Mouse (Mus musculus) limb, embryonic 12.5 days (tissue): ENCODE measurements around the gene Mob2. TPM values are rescaled to one million over a fixed set of nuclear protein-coding genes. Genes with fewer than 3 reads are reported as not detected.

Experiments
- ATAC-seq: fragments of 200-750 bp; cut with Nextera tagmentation; 2 replicates; pipeline ENCODE4 v1.8.0; 2017; ENCODE audit warnings: low read depth, moderate TSS enrichment; ENCODE audit not compliant: insufficient number of reproducible peaks, insufficient read depth, low FRiP score, low TSS enrichment
- H3K27ac ChIP-seq: fragments of 300-500 bp; sonication (generic); 2 replicates; pipeline ENCODE4 v1.5.1; 2016; ENCODE audit warnings: mild to moderate bottlenecking, moderate library complexity
- H3K27me3 ChIP-seq: fragments of 300-500 bp; sonication (generic); 2 replicates; pipeline ENCODE4 v1.6.1; 2016; ENCODE audit warnings: mild to moderate bottlenecking, moderate library complexity
- H3K36me3 ChIP-seq: fragments of 300-500 bp; sonication (generic); 2 replicates; pipeline ENCODE4 v1.6.1; 2016; ENCODE audit warnings: mild to moderate bottlenecking, moderate library complexity
- H3K4me1 ChIP-seq: fragments of 300-500 bp; sonication (generic); replicated peaks from 2 replicates; pipeline ENCODE4 v1.6.1; 2016
- H3K4me2 ChIP-seq: fragments of 300-500 bp; sonication (generic); 2 replicates; pipeline ENCODE4 v1.6.1; 2016; ENCODE audit warnings: mild to moderate bottlenecking, moderate library complexity
- H3K4me3 ChIP-seq: fragments of 300-500 bp; sonication (generic); replicated peaks from 2 replicates; pipeline ENCODE4 v1.5.1; 2016; ENCODE audit warnings: mild to moderate bottlenecking
- H3K9ac ChIP-seq: fragments of 300-500 bp; sonication (generic); replicated peaks from 2 replicates; pipeline ENCODE4 v1.6.1; 2016; ENCODE audit warnings: mild to moderate bottlenecking, moderate library complexity
- H3K9me3 ChIP-seq: fragments of 300-500 bp; sonication (generic); 2 replicates; pipeline ENCODE4 v1.6.1; 2016; ENCODE audit warnings: mild to moderate bottlenecking, moderate library complexity
- WGBS: fragments of 180-500 bp; shearing (Covaris S2); methylation state at CpG from one replicate; pipeline ENCODE4 v1.1.7; 2016; 5-methylcytosine and 5-hydroxymethylcytosine counted together
- microRNA-seq: library from miRNA; unstranded; fragments of <30 nt; microRNA quantifications from one replicate; pipeline ENCODE4, GENCODE M21; 2017
- polyA plus RNA-seq: library from polyadenylated mRNA; unstranded; fragments of >200 nt; fragmentation: Nextera tagmentation; extraction: Ambion mirVana; gene quantifications from 2 replicates; pipeline ENCODE4 v1.2.1, GENCODE M21; 2016

Mob2 gene
- polyA plus RNA-seq, 1 experiment from 2014 or later = 62.2 TPM

- no peak overlapping the region for H3K9ac ChIP-seq
- H3K27me3 ChIP-seq = no peaks in the 10 kb centered on the region
- no peak overlapping the region for H3K4me3 ChIP-seq
- ATAC-seq = no peak
- 83% methylated on average over 2 of the region's 2 CpGs for WGBS
- H3K36me3 ChIP-seq = no peaks in the 10 kb centered on the region
- H3K4me1 ChIP-seq = no peaks in the 10 kb centered on the region
- no peak overlapping the region for H3K4me2 ChIP-seq
- H3K27ac ChIP-seq = no peak overlapping the region
- no peaks in the 10 kb centered on the region for H3K9me3 ChIP-seq
These were observed 94.6 kb downstream of the Mob2 start for GRCm38 (mm10) chr7:141966281-141966680.

- 93% methylated on average over 3 of the region's 3 CpGs for WGBS
- H3K36me3 ChIP-seq = no peaks in the 10 kb centered on the region
- no peak overlapping the region for H3K27ac ChIP-seq
- H3K27me3 ChIP-seq = no peaks in the 10 kb centered on the region
- H3K4me3 ChIP-seq = no peak overlapping the region
- no peak for ATAC-seq
- no peaks in the 10 kb centered on the region for H3K4me1 ChIP-seq
- no peak overlapping the region for H3K4me2 ChIP-seq
- no peaks in the 10 kb centered on the region for H3K9me3 ChIP-seq
- H3K9ac ChIP-seq = no peak overlapping the region
These were observed 98.3 kb downstream of the Mob2 start for GRCm38 (mm10) chr7:141962521-141962920.

DNA sequence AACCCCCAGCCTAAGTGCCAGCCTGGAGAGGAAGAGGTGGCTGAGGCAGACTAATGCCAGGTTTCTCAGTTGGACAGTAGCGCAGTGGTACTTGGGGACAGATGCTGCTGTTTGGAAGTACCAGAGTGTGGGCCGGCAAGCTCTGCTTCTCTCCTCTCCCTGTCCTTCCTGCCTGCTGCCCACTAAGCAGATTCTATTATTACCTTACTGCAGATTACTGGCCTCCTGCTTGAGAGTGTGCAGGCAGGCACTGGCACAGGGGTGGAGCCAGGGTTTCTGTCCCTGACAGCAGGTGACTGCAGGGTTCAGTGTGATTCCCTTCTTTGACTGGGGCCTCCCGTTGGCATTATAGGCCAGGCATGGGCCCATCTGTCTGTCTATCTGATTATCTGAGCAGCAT lies 99.4 kb downstream of the Mob2 start:
- peaks cover 2% of the 10 kb centered on the region; the same call in 1 of the 2 replicates for H3K27me3 ChIP-seq
- WGBS = 79% methylated on average over 3 of the region's 3 CpGs
- H3K4me1 ChIP-seq = no peaks in the 10 kb centered on the region
- H3K36me3 ChIP-seq = no peaks in the 10 kb centered on the region
- no peak overlapping the region for H3K9ac ChIP-seq
- H3K9me3 ChIP-seq = no peaks in the 10 kb centered on the region
- no peak for ATAC-seq
- no peak overlapping the region for H3K4me2 ChIP-seq
- H3K4me3 ChIP-seq = no peak overlapping the region
- no peak overlapping the region for H3K27ac ChIP-seq

DNA sequence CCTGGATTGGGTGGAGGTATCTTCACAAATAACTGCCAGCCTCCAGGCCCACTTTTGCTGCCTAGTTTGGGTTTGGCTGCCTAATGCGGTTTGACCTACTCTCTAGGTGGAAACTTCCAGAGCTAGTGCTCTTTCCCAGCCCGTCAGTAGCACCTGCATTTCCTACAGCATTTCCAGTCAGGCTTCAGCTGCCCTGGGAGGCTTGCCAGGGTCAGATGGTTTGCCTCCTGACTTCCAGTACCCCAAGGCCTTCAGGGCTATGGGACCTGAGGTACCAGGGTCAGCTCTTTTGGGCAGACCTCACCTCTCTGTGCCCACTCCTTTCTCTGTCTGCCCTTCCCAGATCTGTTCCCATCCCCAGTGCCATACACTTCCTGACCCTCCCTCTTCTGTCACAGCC lies 99.9 kb downstream of the Mob2 start:
- no peak overlapping the region for H3K4me2 ChIP-seq
- peaks cover 4% of the 10 kb centered on the region; the same call in 1 of the 2 replicates for H3K27me3 ChIP-seq
- no peaks in the 10 kb centered on the region for H3K9me3 ChIP-seq
- no peak overlapping the region for H3K27ac ChIP-seq
- ATAC-seq = no peak
- no peaks in the 10 kb centered on the region for H3K36me3 ChIP-seq
- H3K4me3 ChIP-seq = no peak overlapping the region
- no peak overlapping the region for H3K9ac ChIP-seq
- WGBS = 76% methylated on average over 2 of the region's 2 CpGs
- no peaks in the 10 kb centered on the region for H3K4me1 ChIP-seq

DNA sequence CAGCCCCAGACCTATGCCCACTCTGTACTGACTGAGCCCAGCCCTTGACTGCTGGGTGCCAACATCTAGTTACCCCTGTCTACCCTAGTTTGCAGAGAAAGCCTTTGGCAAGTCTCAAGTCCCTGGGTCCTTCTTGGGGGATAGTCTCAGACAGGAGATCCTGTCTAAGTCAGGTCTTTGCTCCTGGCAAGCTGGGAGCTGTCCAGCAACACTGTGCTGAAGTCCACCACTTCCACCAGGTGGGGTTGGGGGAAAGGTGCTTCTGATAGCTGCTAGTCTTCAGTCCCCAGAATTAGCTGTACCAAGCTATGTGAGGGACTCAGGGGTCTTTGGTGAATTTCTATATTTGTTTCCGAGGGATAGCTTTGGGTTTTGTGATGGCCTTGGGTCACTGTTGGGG lies 101.7 kb downstream of the Mob2 start:
- 79% methylated on average over 1 of the region's 1 CpGs for WGBS
- ATAC-seq = no peak
- Histone ChIP-seq H3K36me3 (no peaks in the 10 kb centered on the region), H3K27ac (no peak overlapping the region), H3K4me1 (no peaks in the 10 kb centered on the region), H3K9ac (no peak overlapping the region), H3K4me2 (no peak overlapping the region), H3K27me3 (peaks cover 11% of the 10 kb centered on the region), H3K9me3 (no peaks in the 10 kb centered on the region), H3K4me3 (no peak overlapping the region)

Small RNAs within 50 kb of the gene (microRNA-seq; reads per million reads assigned to microRNA genes)
- not detected for gene Mir3104

Other genes with a start within 250 kb of the Mob2 start
- 0.01 TPM in 1 of 2 replicates, not detected in the other for gene Muc5b, start 222.0 kb downstream of the Mob2 start, polyA plus RNA-seq
- gene Tollip, start 142.6 kb downstream of the Mob2 start, polyA plus RNA-seq = 38.5 and 41.2 TPM in 2 replicates
- 0.31 and 0.84 TPM in 2 replicates for gene Brsk2, start 111.3 kb downstream of the Mob2 start, polyA plus RNA-seq
- 0.88 and 1.0 TPM in 2 replicates for gene Dusp8, start 34.8 kb upstream of the Mob2 start, polyA plus RNA-seq
- gene Gm45618, start 59.7 kb upstream of the Mob2 start, polyA plus RNA-seq = not detected in 2 replicates
- gene Gm39115, start 75.0 kb upstream of the Mob2 start, polyA plus RNA-seq = not detected in 2 replicates
- gene Gm45337, start 83.5 kb upstream of the Mob2 start, polyA plus RNA-seq = not detected in 2 replicates
- gene Gm29735, start 96.0 kb upstream of the Mob2 start, polyA plus RNA-seq = not detected in 2 replicates
- not detected in 2 replicates for gene Gm4553, start 104.7 kb upstream of the Mob2 start, polyA plus RNA-seq
- not detected in 2 replicates for gene Krtap5-2, start 114.9 kb upstream of the Mob2 start, polyA plus RNA-seq
- not detected in 2 replicates for gene Gm10153, start 129.3 kb upstream of the Mob2 start, polyA plus RNA-seq
- not detected in 2 replicates for gene Krtap5-3, start 140.3 kb upstream of the Mob2 start, polyA plus RNA-seq
- not detected in 2 replicates for gene Gm7579, start 150.8 kb upstream of the Mob2 start, polyA plus RNA-seq
- gene Krtap5-5, start 168.9 kb upstream of the Mob2 start, polyA plus RNA-seq = not detected in 2 replicates
- gene Gm40460, start 180.0 kb upstream of the Mob2 start, polyA plus RNA-seq = not detected in 2 replicates
- gene Gm2431, start 197.3 kb upstream of the Mob2 start, polyA plus RNA-seq = not detected in 2 replicates
- not detected in 2 replicates for gene Gm4559, start 213.3 kb upstream of the Mob2 start, polyA plus RNA-seq
- not detected in 2 replicates for gene Krtap5-1, start 236.1 kb upstream of the Mob2 start, polyA plus RNA-seq
- not detected in 2 replicates for gene Krtap5-4, start 242.5 kb upstream of the Mob2 start, polyA plus RNA-seq